Mouse (Mus musculus) stomach, postnatal 0 days (tissue): ENCODE measurements around the gene Mgat4b. TPM values are rescaled to one million over a fixed set of nuclear protein-coding genes. Genes with fewer than 3 reads are reported as not detected.

Source experiments
- ATAC-seq: fragments of 200-750 bp; cut with Nextera tagmentation; 2 replicates; pipeline ENCODE4 v1.8.0; 2017; ENCODE audit not compliant: low FRiP score, low TSS enrichment
- DNase-seq: peaks from one replicate; pipeline ENCODE4 v3.0.0-alpha.2; 2016; ENCODE audit warnings: low spot score
- H3K27ac ChIP-seq: fragments of 300-500 bp; sonication (generic); replicated peaks from 2 replicates; pipeline ENCODE4 v1.5.1; 2014; ENCODE audit warnings: mild to moderate bottlenecking, control low read depth
- H3K27me3 ChIP-seq: fragments of 300-500 bp; sonication (generic); 2 replicates; pipeline ENCODE4 v1.6.1; 2014; ENCODE audit warnings: low read length; ENCODE audit not compliant: control insufficient read depth, insufficient read depth
- H3K36me3 ChIP-seq: fragments of 300-500 bp; sonication (generic); 2 replicates; pipeline ENCODE4 v1.6.1; 2014; ENCODE audit warnings: low read length, mixed read lengths; ENCODE audit not compliant: control insufficient read depth, insufficient read depth
- H3K4me1 ChIP-seq: fragments of 300-500 bp; sonication (generic); replicated peaks from 2 replicates; pipeline ENCODE4 v1.6.1; 2014; ENCODE audit warnings: antibody characterized with exemption; ENCODE audit not compliant: control insufficient read depth, insufficient read depth
- H3K4me2 ChIP-seq: fragments of 300-500 bp; sonication (generic); replicated peaks from 2 replicates; pipeline ENCODE4 v1.6.1; 2014; ENCODE audit warnings: low read depth, mild to moderate bottlenecking, control low read depth, moderate library complexity
- H3K4me3 ChIP-seq: fragments of 300-500 bp; sonication (generic); 2 replicates; pipeline ENCODE4 v1.5.1; 2014; ENCODE audit warnings: low read depth, low read length, control low read depth
- H3K9ac ChIP-seq: fragments of 300-500 bp; sonication (generic); 2 replicates; pipeline ENCODE4 v1.6.1; 2014; ENCODE audit warnings: mild to moderate bottlenecking, low read length, control low read depth, mixed read lengths
- H3K9me3 ChIP-seq: fragments of 300-500 bp; sonication (generic); 2 replicates; pipeline ENCODE4 v1.6.1; 2016; ENCODE audit warnings: low read length; ENCODE audit not compliant: control insufficient read depth
- CTCF ChIP-seq: IDR thresholded peaks from 2 replicates; pipeline ENCODE4 v1.5.1; 2016; ENCODE audit warnings: antibody characterized with exemption, low read depth, mild to moderate bottlenecking, moderate library complexity
- EP300 ChIP-seq: optimal IDR thresholded peaks from 2 replicates; pipeline ENCODE3; 2016; ENCODE audit warnings: antibody characterized with exemption
- WGBS: fragments of 180-500 bp; shearing (Covaris S2); extraction: QIAGEN DNeasy Blood & Tissue Kit; methylation state at CpG from one replicate; pipeline ENCODE4 v1.1.7; 2014; 5-methylcytosine and 5-hydroxymethylcytosine counted together
- polyA plus RNA-seq: library from polyadenylated mRNA; unstranded; fragments of >200 nt; fragmentation: Nextera tagmentation; extraction: Ambion mirVana; gene quantifications from 2 replicates; pipeline ENCODE4 v1.2.1, GENCODE M21; 2015

Mgat4b gene
- polyA plus RNA-seq, 1 experiment from 2014 or later: 30.8 TPM

DNA sequence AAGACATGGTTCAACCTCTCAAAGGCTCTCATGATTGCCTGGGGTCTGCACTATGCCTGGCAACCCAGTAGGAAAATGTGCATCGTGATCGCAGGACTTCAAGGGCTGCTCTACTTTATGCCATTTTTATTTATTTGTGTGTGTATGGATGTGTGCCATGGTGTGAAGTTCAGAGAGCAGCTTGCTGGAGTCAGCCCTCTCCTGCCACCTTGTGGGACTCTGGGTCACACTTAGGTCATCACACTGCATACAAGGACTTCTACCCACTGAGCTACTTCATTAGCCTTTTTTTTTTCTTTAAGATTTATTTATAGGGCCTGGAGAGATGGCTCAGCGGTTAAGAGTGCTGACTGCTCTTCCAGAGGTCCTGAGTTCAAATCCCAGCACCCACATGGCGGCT is 51.3 kb downstream of the Mgat4b start:
- TF ChIP-seq CTCF: peak; percentile 64
- no peak for TF ChIP-seq EP300
- Histone ChIP-seq H3K36me3 (peaks cover 56% of the 10 kb centered on the region), H3K4me3 (no peak overlapping the region), H3K9ac (no peak overlapping the region), H3K27me3 (no peaks in the 10 kb centered on the region), H3K4me2 (no peak overlapping the region), H3K27ac (no peak overlapping the region), H3K9me3 (no peaks in the 10 kb centered on the region), H3K4me1 (no peaks in the 10 kb centered on the region)
- no peak for ATAC-seq
- DNase-seq: peak; percentile 44
- WGBS: 87% methylated on average over 4 of the region's 4 CpGs

DNA sequence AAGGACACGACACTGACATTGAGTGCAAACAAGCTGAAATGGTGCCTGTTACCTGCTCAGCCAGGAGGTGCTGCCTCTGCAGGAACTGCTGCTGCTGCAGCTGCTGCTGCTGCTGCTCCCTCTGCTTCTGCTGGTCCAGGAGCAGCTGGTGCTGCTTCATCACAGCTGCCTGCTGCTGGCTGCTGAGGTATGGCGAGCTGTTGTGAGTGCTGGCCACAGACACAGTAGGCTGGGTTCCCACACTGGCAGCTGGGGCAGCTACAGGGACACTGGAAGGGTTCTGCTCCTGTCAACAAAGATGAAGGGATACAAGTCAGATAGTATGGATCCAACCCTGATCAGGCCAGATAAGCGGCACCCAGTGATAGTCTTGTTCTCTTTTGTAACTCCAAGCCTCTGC is 52.5 kb downstream of the Mgat4b start:
- no peak for ATAC-seq

GRCm38 (mm10) chr11:50265931-50266330 is 55.2 kb downstream of the Mgat4b start:
- H3K27me3 ChIP-seq: no peaks in the 10 kb centered on the region
- WGBS: 76% methylated on average over 8 of the region's 8 CpGs
- peaks cover 39% of the 10 kb centered on the region for H3K36me3 ChIP-seq
- no peak for DNase-seq
- no peaks in the 10 kb centered on the region for H3K9me3 ChIP-seq
- ATAC-seq: no peak
- TF ChIP-seq CTCF: no peak
- TF ChIP-seq EP300: no peak
- H3K4me3 ChIP-seq: no peak overlapping the region
- H3K4me2 ChIP-seq: no peak overlapping the region
- H3K9ac ChIP-seq: no peak overlapping the region
- no peak overlapping the region for H3K27ac ChIP-seq
- no peaks in the 10 kb centered on the region for H3K4me1 ChIP-seq

More for the DNA sequence above, 52.5 kb downstream of the Mgat4b start:
- no peak for TF ChIP-seq CTCF
- no peak for TF ChIP-seq EP300
- no peak overlapping the region for H3K9ac ChIP-seq
- no peak overlapping the region for H3K4me3 ChIP-seq
- no peaks in the 10 kb centered on the region for H3K9me3 ChIP-seq
- peaks cover 50% of the 10 kb centered on the region for H3K36me3 ChIP-seq
- H3K27ac ChIP-seq: no peak overlapping the region
- H3K4me2 ChIP-seq: no peak overlapping the region
- WGBS: 92% methylated on average over 3 of the region's 3 CpGs
- no peak for DNase-seq
- H3K4me1 ChIP-seq: no peaks in the 10 kb centered on the region
- no peaks in the 10 kb centered on the region for H3K27me3 ChIP-seq

GRCm38 (mm10) chr11:50266997-50267396 is 56.3 kb downstream of the Mgat4b start:
- WGBS: 91% methylated on average over 3 of the region's 3 CpGs
- ATAC-seq: 0 out of 2 replicates have a peak, but pooled peaks have one; percentile 36

DNA sequence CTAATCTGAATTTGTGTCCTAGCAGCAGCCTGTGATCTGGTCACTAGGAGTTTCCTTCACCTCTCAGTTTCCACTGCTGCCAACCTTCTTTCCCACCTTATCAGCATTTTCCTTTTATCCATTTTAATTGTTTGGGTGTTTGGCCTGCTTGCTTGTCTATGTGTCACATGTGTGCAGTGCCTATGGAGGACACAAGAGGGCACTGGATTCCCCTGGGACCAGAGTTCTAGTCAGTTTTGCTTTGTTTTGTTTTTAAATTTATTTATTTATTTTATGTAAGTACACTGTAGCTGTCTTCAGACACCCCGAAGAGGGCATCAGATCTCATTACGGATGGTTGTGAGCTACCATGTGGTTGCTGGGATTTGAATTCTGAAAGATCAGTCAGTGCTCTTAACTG is 58.5 kb downstream of the Mgat4b start:
- H3K9me3 ChIP-seq: no peaks in the 10 kb centered on the region
- WGBS: 69% methylated on average over 2 of the region's 2 CpGs
- peak; percentile 72 for TF ChIP-seq CTCF
- TF ChIP-seq EP300: no peak
- ATAC-seq (no peak), DNase-seq (peak; percentile 43)
- H3K27ac ChIP-seq: no peak overlapping the region
- H3K4me1 ChIP-seq: no peaks in the 10 kb centered on the region
- peaks cover 19% of the 10 kb centered on the region; the same call in 1 of the 2 replicates for H3K36me3 ChIP-seq
- no peaks in the 10 kb centered on the region for H3K27me3 ChIP-seq
- no peak overlapping the region for H3K9ac ChIP-seq
- no peak overlapping the region for H3K4me2 ChIP-seq
- no peak overlapping the region for H3K4me3 ChIP-seq

More at GRCm38 (mm10) chr11:50266997-50267396, 56.3 kb downstream of the Mgat4b start:
- Histone ChIP-seq H3K27me3 (no peaks in the 10 kb centered on the region), H3K4me3 (no peak overlapping the region), H3K9ac (no peak overlapping the region), H3K27ac (no peak overlapping the region), H3K36me3 (peaks cover 32% of the 10 kb centered on the region), H3K4me1 (no peaks in the 10 kb centered on the region), H3K9me3 (no peaks in the 10 kb centered on the region), H3K4me2 (no peak overlapping the region)
- TF ChIP-seq EP300 (no peak), CTCF (no peak)
- DNase-seq: no peak

- ATAC-seq (no peak), DNase-seq (no peak)
- Histone ChIP-seq H3K9ac (no peak overlapping the region), H3K4me3 (no peak overlapping the region), H3K27me3 (no peaks in the 10 kb centered on the region), H3K36me3 (peaks cover 14% of the 10 kb centered on the region; the same call in 1 of the 2 replicates), H3K4me1 (no peaks in the 10 kb centered on the region), H3K9me3 (no peaks in the 10 kb centered on the region), H3K27ac (no peak overlapping the region), H3K4me2 (no peak overlapping the region)
- TF ChIP-seq CTCF (no peak), EP300 (no peak)
- WGBS: 85% methylated on average over 1 of the region's 1 CpGs
These were observed 59.2 kb downstream of the Mgat4b start for GRCm38 (mm10) chr11:50269885-50270284.
